Mouse (Mus musculus): ENCODE measurements at regions not wholly inside any gene's neighbourhood (a gene's known extent, or its start where the extent isn't known, plus 50 kb on each side); places are given as distances from the start of the nearest gene placed in this dataset.

DNA sequence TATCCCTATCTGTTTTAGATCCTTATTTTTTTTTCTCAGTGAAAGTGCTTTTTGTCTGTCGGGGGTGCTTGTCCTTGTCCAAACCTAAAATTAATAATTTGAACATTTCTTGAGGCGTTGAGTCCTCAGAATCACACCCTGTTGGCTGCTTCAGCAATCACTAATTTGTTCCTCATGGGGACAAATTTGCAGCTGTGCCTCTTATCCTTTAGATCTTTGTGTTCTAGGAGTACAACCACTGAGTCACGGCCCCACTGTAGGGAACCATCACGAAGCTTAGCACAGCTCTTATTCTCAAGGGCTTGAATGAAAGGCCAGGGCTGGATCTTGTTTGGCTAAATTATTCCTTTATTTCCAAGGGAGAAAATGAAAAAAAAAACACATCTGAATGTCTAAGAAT lies 57.6 kb upstream of the Gm4737 start:
- Histone ChIP-seq H3K4me3 (ENCODE audit: low read depth, low read length) (no peak overlapping the region), H3K9ac (replicated peaks; ENCODE audit: low read depth) (no peak overlapping the region), H3K4me1 (ENCODE audit: insufficient read depth, low read depth, low read length) (no peaks in the 10 kb centered on the region), H3K4me2 (replicated peaks; ENCODE audit: low read depth, low read length) (no peak overlapping the region), H3K27me3 (replicated peaks; ENCODE audit: insufficient read depth, low read length) (no peaks in the 10 kb centered on the region), H3K36me3 (ENCODE audit: insufficient read depth, low read length) (no peaks in the 10 kb centered on the region), H3K27ac (ENCODE audit: low read length) (no peak overlapping the region), H3K9me3 (ENCODE audit: low read length) (no peaks in the 10 kb centered on the region)
- no peak for TF ChIP-seq CTCF (IDR thresholded peaks at IDR 0.05)
- no peak for TF ChIP-seq EP300 (IDR thresholded peaks at IDR 0.05)
- ATAC-seq = no peak
- no peak for DNase-seq (ENCODE audit: low spot score)
- WGBS = 81% methylated on average over 4 of the region's 4 CpGs

DNA sequence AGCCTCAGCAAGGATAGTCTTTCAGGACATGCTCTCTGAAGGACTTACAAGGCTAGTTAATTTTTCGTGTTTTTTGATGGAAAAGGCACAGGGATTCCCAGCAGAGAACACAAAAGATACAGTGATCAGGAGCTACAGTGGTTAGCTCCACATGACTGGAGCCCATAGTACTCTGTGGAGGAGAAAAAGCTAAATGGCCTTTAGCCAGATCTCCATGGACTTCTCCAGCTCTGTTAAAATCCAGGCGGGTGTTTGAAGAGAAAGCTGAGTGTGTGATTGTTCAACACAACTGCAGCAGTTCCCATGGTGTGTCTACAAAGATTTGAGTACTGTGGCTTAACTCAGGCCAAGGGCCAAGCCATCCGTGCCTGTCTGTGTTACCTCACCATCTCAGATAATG lies 57.0 kb upstream of the Gm4737 start:
- Histone ChIP-seq H3K4me2 (replicated peaks; ENCODE audit: low read depth, low read length) (no peak overlapping the region), H3K4me1 (ENCODE audit: insufficient read depth, low read depth, low read length) (no peaks in the 10 kb centered on the region), H3K27ac (ENCODE audit: low read length) (no peak overlapping the region), H3K9ac (replicated peaks; ENCODE audit: low read depth) (no peak overlapping the region), H3K9me3 (ENCODE audit: low read length) (no peaks in the 10 kb centered on the region), H3K4me3 (ENCODE audit: low read depth, low read length) (no peak overlapping the region), H3K36me3 (ENCODE audit: insufficient read depth, low read length) (no peaks in the 10 kb centered on the region), H3K27me3 (replicated peaks; ENCODE audit: insufficient read depth, low read length) (no peaks in the 10 kb centered on the region)
- WGBS = 58% methylated on average over 3 of the region's 3 CpGs
- ATAC-seq = no peak
- DNase-seq (ENCODE audit: low spot score) = no peak
- TF ChIP-seq CTCF (IDR thresholded peaks at IDR 0.05) = no peak
- no peak for TF ChIP-seq EP300 (IDR thresholded peaks at IDR 0.05)

DNA sequence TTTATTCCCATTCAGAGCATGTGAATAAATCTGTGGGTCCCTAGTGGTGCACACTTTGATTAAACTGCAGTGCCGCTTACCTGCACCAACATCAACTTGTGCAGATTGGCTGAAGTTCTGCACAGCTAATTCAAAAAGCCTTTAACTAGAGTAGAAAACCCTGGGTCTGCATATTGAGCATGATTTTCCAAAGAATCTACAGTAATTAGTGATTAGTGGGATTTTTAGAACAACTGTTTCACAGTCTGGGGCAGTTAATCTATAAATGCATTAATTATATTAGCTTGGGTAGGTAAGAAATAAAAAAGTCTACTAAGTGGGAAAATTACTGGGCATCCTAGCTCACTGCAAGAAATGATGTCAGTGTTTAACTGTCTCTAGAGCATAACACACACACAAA lies 50.2 kb upstream of the Gm4737 start:
- Histone ChIP-seq H3K4me2 (replicated peaks; ENCODE audit: low read depth, low read length) (no peak overlapping the region), H3K27ac (ENCODE audit: low read length) (no peak overlapping the region), H3K36me3 (ENCODE audit: insufficient read depth, low read length) (no peaks in the 10 kb centered on the region), H3K9ac (replicated peaks; ENCODE audit: low read depth) (no peak overlapping the region), H3K9me3 (ENCODE audit: low read length) (no peaks in the 10 kb centered on the region), H3K4me1 (ENCODE audit: insufficient read depth, low read depth, low read length) (no peaks in the 10 kb centered on the region), H3K27me3 (replicated peaks; ENCODE audit: insufficient read depth, low read length) (no peaks in the 10 kb centered on the region), H3K4me3 (ENCODE audit: low read depth, low read length) (no peak overlapping the region)
- TF ChIP-seq EP300 (IDR thresholded peaks at IDR 0.05) (no peak), CTCF (IDR thresholded peaks at IDR 0.05) (no peak)
- ATAC-seq = no peak
- WGBS = 96% methylated on average over 1 of the region's 1 CpGs
- DNase-seq (ENCODE audit: low spot score) = no peak

Measured in lung, postnatal 0 days (tissue).